Mouse (Mus musculus) retina, adult 2 months (tissue): Measurements from ENCODE around the gene Tmem259.

Source experiments
- DNase-seq: peaks from one replicate; pipeline ENCODE4 v3.0.0-alpha.2; 2012; ENCODE audit warnings: low read depth, low spot score

The Tmem259 gene

DNA sequence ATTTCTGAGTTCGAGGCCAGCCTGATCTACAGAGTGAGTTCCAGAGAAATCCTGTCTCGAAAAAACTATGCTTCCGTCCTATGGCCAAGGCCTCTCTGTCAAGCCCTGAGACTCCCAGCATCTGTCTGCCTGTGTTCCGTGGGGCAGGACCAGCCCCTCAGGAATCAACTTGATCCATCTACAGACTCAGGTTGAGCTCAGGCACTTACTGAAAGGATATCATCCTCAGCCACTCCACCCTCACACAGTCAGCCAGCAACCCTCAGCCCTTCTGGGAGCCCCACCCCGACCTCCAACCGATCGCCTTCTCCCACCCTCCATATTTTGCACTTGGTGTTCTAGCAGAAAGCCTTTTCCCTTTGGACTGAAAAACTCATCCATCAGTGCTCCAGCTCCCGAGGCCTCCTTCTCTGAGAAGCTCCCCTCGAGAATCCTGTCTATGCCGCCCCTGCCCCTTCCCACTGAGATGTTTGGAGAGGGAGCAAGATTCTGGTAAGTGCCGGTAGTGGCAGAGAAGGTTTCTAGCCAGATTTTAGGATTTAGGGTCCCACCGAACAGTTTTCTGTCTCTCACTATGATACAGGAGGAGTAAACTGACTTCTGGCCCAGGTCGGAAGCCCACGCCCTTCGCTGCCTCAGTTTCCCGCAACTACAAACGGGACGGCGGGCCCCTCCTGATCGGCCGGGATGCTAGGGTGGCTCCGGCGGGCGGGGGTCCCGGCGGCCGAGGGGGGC lies 3.8 kb upstream of the Tmem259 start:
- no peak for DNase-seq

DNA sequence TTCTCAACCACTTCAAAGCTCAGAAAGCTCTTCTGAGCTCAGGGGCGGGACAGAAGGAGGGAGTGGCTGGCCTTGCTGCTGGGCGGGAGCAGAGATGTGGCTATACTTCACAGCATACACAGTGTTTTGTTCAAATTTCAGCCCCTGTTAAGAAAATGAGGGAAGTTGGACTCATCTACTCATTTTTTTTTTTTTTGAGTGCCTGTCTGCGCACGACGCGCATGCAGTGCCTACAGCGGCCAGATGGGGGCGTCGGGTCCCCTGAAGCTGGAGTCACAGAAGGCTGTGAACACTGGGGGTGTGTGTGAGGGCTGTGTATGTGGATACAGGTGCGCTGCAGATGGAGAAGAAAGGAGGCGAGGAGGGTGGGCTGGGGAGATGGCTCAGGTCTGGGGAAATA lies 2.8 kb upstream of the Tmem259 start:
- DNase-seq = no peak

DNA sequence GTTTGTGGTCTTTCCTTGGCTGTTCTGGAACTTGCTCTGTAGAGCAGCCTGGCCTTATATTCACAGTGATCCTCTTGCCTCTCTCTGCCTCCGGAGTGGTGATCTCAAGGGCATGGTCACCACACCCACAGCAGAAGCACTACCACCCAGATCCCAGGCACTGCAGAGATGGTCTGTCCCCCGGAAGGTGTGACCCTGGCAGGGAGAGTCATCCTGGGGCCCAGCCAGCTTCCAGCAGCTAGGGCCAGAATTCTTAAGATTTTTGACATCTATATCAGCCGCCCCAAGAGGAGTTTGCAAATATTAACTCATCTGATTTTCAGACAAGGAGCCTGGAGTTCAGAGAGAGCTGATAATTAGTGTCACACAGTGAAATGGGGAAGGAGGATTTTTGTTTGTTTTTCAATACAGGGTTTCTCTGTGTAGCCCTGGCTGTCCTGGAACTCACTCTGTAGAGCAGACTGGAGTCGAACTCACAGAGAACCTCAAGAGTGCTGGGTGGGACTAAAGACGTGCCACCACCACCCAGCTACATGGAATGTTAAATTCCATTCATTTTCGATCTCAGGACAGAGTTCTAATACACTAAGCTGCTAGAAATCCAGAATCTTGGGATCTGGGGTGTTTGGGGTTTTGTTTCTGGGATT lies 2.2 kb upstream of the Tmem259 start:
- no peak for DNase-seq

DNA sequence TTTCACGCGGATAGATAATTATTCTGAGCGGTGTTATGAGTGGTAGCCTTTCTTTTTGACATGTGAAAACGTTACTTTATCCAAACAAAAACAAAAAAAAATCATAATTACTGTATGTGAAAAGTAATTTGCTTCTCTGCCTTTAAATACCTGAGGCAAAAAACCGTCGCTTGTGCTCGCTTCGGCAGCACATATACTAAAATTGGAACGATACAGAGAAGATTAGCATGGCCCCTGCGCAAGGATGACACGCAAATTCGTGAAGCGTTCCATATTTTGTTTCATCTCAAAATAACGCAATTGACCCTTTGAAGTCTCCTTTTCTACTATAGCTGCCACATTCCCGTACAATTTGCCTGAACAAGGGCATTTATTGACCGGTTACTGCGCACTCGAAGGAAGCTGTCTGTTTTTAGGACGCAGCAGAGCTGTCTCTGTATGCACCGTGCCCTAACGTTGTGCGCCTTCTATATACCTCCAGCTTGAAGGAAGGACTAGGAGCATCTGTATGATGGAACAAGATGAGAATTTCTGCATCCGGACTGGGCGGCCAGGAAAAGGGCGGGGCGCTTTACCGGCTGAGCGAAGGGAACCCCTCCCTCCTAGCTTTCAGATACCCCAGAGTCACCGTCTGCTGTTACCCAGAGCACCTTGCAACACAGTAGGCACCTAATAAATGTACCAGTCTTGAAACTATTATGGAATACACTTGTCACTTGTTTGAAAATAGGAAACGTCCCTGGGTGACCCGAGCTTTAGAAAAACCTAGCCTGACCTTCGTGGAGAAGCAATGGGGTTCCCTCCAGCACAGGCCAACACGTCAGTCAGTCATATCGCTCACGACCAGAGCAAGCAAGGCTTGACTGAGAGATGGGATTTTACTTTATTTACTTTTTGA lies 1.5 kb upstream of the Tmem259 start:
- DNase-seq = peak; percentile 57

DNA sequence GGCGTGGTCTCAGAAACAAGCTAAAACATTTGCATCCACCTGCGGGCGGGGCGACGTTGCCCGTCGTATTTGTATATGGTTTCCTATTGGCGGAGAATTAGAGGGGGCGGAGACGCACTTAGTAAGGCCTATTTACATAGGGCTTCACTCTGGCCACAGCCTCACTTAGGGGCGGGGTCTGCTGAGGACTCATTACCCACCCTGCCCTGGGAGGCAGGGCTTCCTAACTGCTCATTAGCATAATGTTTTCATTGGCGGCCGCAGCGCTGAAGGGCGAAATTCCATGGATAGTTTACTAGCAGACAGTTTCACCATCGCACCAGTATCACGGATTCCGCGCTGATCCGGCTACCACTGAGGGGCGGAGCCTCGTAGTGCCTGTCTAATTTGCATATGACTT lies 741 bp upstream of the Tmem259 start:
- DNase-seq = peak; percentile 95

DNA sequence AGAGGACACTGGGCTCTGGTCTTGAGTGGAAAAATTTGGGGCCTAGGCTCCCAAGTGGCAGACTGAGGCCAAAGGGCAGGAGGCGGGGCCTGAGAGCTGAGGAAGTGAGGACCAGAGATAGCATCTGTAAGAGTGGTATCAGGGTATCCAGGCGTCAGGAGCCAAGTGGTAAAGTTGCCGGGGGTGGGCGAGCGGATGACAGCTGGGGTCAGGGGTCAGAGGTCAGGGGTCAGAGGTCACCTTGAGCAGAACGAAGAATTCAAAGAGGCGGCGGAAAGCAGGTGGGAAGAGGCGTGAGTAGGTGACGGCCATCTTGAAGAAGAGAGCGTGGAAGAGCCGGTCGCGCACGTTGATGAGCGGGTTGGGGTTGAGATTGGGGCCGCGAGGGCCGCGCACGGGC lies 460 bp downstream of the Tmem259 start:
- no peak for DNase-seq

DNA sequence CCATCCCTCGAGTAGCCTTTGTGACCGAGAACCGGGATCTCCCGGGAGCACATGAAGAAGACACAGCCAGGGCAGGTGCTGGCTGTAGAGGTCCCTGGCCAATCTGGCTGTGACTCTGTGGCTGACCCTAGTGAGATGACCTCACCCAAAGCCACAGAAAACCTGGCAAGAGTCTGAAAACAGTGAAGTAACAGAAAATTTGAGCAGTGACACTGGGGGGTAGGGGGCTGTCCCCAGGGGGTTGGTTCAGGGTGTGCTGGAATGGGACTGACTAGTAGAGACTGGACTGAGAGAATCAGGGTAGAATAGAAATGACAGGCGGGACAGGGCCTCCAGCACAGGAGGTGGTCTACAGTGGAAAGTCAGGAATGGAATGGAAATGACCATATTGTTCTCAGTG lies 925 bp downstream of the Tmem259 start:
- no peak for DNase-seq

DNA sequence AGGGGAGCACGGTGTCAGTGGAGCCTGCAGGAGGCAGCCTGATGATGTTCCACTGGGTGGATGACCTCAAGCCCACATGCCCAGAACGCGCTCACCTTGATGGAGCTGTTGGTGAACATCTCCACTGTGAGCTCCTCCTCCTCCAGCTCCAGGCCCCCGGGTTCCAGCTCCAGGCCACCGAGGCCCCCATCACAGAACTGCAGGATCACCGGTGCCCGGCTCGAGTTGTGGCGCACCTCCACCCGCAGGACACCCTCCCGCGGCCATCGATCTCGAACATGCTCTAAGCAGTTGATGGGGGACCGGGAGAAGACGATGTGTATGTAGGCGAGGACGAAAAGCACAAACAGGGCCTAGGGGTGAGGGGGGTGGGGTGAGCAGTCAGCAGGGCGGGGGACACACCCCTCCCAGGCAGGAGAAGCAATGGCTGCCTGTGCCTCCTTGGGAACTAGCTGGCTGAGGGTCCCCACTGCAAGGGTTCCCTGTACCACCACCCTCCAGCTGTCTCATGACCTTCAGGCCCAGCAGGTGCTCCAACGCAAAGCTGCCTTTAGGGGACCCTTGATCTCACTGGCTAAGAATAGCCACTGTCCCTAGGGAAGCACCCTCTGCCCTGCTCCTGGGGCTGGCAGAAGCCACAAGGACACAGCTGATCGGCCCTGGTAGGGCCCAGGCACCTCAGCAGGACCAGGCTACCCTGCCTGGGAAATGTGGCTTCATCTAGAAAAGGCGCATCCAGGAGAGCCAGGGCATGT lies 4.6 kb downstream of the Tmem259 start:
- no peak for DNase-seq

DNA sequence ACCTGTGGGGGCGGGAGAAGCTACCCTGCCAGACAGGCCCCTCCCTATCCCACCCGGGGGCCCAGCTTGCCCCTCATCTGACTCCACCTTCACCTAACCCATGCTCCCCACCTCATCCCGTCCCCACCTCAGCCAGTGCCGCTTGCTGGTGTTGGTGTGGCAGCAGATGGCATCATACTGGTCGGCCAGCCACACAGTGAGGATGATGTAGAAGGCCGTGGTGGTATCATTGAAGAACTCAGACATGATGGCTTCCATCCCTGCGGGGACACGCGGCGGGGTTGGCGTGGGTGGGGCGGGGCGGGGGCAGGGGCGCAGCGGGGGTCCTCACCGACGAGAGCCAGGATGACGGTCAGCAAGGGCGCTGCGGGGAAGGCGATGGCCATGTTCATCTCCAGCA lies 6.1 kb downstream of the Tmem259 start:
- no peak for DNase-seq

DNA sequence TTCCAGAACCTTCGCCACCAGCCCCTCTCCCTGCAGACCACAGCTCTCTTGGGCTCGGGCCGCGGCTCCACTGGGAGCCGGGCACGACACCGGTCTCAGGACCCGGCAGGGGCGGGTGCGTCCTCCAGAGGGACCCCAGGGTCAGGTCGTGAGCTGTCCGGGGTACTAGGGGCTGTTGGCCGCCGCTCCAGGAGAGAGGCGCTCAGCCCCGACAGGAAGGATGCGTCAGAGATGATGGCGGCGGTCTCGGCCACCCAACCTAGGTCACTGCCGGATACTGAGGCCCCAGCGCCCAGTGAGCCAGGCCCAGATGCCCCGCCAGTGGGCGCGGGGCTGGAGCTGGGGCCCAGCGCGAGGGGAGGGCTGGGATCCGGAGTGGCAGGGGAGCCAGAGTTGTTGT lies 6.8 kb downstream of the Tmem259 start:
- no peak for DNase-seq

DNA sequence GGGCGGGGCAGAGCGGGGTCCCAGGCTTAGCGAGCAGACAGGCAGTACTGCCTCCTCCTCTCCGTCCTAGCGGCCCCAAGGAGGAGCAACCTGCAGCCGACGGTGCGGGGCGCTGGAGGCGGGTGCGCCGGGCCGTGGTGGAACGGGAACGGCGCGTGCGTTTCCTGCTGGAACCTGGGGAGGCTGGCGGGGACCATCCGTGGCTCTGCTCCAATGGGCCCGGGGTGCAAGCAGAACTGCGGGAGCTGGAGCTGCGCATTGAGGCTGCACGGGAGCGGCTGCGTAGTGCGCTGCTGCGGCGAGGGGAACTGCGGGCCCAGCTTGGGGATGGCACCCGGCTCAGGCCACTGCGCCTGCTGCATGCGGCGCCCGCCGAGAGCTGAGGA lies 7.4 kb downstream of the Tmem259 start:
- no peak for DNase-seq

DNA sequence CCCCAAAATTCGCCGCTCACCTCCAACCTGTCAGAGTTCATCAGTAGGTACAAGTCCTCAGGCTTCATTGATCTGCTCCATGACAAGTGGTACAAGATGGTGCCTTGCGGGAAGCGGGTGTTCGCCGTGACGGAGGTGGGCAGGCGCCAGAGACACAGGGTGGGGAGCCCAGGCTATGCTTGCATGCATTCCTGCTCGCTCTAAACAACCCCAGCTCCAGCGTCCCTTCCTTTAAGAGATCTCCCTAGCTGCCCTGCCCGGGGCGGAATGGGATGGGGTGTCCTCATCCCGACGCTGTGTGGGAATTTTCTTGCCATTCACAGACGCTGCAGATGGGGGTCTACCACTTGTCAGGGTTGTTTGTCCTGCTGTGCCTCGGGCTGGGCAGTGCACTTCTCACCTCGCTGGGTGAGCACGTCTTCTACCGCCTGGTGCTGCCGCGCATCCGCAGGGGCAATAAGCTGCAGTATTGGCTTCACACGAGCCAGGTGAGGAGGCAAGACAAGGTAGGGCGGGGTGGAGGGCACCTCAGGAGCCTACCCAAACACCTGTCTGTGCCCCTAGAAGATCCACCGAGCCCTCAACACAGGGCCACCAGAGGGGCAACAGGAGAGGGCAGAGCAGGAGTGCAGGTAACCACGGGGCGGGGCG lies 7.9 kb downstream of the Tmem259 start:
- no peak for DNase-seq

DNA sequence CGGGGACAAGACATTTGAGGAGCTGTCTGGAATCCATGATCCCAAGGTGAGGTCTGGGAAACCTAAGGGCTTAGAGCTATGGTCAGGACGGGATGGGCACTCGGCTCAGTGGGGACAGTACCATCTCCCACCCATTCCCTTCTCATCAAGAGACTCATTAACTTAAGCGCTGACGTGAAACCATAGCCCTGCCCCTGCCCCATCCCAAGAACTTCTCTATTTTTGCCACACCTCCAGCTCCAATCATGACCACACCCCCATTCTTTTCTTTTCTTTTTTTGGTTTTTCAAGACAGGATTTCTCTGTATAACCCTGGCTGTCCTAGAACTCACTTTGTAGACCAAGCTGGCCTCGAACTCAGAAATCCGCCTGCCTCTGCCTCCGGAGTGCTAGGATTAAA lies 9.5 kb downstream of the Tmem259 start:
- DNase-seq = no peak

DNA sequence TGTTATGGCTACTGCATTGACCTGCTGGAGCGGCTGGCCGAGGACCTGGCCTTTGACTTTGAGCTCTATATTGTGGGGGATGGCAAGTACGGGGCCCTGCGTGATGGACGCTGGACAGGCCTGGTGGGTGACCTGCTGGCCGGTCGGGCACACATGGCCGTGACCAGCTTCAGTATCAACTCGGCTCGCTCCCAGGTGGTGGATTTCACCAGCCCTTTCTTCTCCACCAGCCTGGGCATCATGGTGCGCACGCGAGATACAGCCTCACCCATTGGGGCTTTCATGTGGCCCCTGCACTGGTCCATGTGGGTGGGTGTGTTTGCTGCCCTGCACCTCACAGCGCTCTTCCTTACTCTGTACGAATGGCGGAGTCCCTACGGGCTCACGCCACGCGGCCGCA lies 10.0 kb downstream of the Tmem259 start:
- DNase-seq = no peak

DNA sequence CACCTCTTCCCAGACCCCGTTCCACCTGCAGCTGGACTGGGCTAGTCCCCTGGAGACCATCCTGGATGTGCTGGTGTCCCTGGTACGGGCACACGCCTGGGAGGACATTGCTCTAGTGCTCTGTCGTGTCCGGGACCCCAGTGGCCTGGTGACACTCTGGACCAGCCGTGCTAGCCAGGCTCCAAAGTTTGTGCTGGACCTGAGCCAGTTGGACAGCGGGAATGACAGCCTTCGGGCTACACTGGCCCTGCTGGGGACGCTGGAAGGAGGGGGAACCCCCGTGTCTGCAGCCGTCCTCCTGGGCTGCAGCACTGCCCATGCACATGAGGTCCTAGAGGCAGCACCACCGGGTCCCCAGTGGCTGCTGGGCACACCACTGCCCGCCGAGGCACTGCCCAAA lies 11.3 kb downstream of the Tmem259 start:
- no peak for DNase-seq

DNA sequence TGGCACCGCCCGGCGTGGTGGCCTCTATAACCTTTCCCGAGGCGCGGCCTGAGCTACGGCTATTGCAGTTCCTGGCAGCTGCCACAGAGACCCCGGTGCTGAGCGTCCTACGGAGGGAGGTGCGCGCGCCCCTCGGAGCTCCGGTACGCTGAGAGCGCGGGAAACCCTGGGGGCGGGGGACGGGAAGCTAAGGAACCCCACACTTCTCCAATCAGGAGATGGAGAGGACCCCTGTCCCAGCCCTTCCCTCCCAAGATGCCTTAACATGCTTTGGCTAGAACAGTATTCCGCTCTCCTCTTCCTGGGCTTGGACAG lies 13.0 kb downstream of the Tmem259 start:
- DNase-seq = no peak

DNA sequence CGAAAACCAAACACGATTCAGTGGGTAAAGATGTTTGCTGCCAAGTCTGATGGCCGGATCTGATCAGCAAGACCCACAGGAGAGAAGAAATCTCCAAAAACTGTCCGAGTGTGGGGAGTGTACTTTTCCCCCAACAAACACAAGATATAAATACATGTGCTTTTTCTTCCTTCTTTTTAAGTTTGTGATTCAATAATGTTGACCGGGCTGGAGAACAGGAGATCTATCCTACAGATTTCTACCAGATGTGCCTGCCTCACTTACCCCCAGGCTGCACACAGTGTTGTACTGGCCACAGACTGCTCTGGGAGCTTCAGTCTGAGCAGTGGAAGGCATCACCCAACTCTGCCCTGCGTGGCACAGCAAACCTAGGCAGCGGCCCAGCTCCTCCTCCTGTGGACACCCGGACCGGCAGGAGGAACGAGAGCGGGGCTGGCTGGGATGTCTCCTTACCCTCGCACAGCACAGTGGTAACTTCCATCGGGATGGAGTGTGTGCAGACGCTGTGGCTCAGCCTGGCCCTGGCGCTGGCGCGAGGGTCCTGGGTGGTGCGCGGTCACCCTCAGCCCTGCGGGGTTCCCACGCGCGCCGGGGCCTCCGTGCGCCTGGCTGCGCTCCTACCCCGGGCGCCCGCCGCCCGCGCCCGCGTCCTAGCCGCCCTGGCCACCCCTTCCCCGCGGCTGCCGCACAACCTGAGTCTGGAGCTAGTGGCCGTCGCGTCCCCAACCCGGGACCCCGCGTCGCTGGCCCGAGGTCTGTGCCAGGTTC lies 13.5 kb downstream of the Tmem259 start, which contains the start of gene Grin3b:
Grin3b (plus strand) TSS at position 301 of the 768 bp plus-strand sequence.
- no peak for DNase-seq

DNA sequence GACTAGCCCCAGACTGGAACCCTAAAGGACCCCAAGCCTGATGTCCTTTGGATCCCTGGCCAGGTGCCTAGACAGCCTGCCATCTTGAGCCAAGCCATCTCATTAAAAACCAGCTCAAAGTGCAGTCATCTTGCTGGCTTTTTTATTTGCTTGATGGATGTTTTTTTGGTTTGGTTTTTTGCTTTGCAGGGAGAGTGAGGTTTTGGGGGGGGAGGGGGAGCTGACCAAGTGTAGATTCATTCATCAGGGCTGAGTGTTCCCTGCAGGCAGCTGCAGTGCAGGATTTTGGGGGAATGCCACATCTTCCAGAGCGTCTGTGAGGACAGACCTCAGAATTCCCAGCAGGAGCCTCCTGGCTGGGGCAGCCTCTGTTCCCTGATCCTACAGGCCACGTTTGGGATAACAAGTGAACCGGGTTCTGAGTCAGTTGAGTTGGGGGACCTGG lies 15.0 kb downstream of the Tmem259 start:
- no peak for DNase-seq

DNA sequence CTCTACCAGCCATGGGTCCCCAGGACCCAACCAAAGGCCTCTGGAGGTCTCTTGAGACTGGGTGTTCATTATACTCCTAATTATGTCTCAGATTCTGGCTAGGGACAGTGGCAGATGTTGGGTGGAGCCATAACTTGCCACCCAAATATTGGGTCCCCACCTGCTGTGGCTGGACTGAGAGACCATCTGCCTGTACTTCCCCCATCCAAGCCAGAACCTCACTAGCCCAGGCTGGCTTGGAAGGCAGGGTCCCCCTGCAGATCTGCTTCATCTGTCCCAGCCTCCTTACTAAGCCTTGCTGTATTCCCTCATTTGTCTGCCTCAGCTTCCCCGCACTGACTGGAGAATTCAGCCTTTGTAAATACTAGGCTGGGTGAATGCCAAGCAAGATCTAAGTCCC lies 15.9 kb downstream of the Tmem259 start:
- no peak for DNase-seq

DNA sequence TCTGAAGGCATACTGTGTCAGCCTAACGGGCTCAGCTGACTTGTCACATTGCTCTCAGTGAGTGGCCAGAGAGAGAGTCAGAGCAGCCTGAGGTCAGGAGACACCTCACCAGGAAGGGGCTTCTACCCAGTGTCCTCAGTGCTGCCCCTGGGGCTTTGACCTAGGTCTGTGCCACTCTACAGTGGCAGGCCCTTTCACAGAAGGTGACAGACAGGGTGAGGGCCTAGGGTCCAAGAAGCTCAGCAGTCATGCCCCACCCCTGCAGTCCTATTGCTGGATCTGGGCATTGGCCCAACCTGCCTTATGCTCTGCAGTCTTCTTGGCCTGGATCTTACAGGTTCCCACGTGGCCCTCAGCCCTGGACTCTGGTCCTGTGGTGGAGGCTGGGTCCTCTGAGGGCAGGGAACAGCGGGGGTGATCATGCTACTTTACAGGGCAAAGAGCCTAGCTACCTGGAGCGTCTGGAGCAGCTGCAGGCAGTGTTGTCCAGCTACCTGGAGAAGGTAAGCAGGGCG lies 17.2 kb downstream of the Tmem259 start:
- DNase-seq = no peak
